Mouse (Mus musculus) monocyte, adult 5-6 weeks (primary cell): ENCODE data around the gene Ndel1. TPM values are rescaled to one million over a fixed set of nuclear protein-coding genes. Genes with fewer than 3 reads are reported as not detected.

Source experiments
- ATAC-seq: fragments of 153-309, 156-312 bp; replicated peaks from 2 replicates; pipeline ENCODE4 v1.8.0; 2017; ENCODE audit warnings: mild to moderate bottlenecking; ENCODE audit not compliant: low TSS enrichment, insufficient number of reproducible peaks, severe bottlenecking, poor library complexity, low FRiP score
- total RNA-seq: library from RNA; stranded (forward); fragments of 200-1000, 200-491, 200-594 nt; gene quantifications from 3 replicates; pipeline ENCODE4 v1.2.3, GENCODE M21; 2017

Gene Ndel1
- total RNA-seq, 1 experiment from 2014 or later: 234 TPM

DNA sequence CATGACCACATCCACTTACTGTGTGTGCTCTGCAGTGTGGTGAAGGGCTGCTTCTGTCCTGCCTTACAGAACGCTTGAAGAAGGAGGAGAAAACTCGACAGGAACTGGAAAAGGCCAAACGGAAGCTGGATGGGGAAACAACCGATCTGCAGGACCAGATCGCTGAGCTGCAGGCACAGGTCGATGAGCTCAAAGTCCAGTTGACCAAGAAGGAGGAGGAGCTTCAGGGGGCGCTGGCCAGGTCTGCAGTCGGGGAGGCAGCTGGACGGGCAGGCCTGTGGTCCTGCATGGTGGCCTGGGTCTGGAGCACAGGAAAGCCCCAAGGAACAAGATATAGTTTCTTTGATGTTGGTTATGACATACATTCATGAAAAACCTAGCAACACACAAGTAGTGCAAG, 79.9 kb downstream of the Ndel1 start:
- no peak for ATAC-seq

DNA sequence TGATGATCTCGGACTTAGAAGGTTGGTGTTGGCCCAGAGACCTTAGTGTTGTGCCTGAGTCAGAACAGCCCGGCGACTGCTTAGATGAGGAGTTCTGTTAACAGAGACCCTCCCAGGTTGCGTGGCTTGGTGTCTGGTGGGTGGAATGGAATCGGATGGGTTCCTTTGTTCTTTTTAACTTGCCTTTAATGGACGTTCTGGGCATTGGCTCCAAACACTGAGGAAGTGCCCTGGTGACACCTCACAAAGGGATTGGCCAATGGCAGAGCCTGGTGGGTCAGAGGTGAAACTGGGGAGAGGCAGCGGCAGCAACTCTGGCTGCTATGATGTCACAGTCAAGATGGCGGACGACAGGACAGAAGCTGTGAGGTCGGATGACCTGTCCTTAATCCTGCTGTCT, 80.9 kb downstream of the Ndel1 start:
- no peak for ATAC-seq

DNA sequence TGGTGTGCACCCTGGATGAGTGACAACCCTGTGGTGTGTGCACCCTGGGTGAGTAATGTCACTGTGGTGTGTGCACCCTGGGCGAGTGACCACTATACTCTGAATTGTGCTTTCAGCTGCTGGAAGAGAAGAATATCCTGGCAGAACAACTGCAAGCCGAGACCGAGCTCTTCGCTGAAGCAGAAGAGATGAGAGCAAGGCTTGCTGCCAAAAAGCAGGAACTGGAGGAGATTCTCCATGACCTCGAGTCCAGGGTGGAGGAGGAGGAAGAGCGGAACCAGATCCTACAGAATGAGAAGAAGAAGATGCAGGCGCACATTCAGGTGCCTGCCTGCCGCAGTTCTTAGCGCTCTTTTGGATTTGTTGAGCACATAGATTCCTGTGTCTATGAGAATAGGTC, 84.4 kb downstream of the Ndel1 start:
- ATAC-seq: no peak

DNA sequence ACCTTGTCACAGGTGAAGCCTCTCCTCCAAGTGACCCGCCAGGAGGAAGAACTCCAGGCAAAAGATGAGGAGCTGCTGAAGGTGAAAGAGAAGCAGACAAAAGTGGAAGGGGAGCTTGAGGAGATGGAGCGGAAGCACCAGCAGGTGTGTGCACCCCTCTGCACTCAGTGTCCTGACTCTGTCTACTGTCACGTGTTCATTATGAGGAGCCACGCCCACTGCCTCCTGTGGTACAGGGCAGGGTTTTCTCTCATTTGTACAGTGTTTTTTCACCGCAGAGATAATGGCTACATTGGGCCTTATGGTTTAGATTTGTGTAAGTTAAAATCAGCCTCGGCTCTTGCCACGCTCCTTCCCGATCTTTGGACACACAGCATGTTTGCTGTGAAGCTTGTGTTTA, 85.8 kb downstream of the Ndel1 start:
- no peak for ATAC-seq

DNA sequence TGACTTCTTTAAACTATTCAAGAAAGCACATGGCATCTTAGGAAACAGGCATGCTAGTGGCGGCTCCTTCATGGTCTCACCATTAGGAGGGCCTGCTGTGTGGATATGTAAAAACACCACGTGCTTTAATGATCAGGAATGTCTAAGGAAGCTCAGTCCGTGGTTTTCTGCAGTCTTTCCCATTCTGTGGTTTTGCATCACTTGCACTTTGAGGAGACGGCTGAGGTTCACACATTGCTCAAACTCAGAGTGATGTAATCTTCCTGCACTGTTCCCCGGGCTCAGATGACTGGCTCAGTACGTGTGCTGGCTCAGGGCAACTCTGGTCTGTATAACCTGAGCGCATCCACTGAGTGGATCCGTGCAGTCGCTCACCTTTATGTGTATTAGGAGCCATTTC, 89.3 kb downstream of the Ndel1 start:
- ATAC-seq: no peak

DNA sequence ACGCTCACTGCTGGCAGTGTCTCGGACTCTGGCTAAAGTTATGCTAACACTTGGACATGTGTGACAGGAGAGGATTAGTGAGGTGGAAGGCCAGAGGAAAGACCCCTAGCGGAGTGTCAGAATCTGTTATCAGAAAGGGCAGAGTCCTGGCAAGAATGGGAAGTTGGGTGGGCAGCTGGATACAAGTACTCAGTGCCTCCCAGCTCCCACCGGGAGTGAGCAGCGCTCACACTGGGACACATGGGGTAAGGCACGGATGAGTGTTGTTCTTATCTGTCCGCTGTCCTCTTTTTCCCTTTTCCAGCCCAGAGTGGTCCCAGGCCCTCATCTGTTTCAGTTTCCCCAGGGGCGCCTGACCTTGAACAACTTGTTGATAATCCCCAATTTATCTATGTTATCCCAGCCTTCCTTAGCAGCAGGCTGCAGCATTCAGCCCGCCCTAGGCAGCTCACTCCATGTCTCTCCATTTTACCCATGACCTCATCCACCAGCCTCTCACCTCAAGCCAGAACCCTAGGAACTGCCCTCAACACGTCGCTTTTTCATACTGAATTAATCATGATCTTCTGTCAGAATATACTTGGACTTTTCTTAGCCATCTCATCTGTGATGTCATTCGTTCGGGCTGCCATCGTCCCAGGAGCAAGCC, 91.1 kb downstream of the Ndel1 start:
- no peak for ATAC-seq

DNA sequence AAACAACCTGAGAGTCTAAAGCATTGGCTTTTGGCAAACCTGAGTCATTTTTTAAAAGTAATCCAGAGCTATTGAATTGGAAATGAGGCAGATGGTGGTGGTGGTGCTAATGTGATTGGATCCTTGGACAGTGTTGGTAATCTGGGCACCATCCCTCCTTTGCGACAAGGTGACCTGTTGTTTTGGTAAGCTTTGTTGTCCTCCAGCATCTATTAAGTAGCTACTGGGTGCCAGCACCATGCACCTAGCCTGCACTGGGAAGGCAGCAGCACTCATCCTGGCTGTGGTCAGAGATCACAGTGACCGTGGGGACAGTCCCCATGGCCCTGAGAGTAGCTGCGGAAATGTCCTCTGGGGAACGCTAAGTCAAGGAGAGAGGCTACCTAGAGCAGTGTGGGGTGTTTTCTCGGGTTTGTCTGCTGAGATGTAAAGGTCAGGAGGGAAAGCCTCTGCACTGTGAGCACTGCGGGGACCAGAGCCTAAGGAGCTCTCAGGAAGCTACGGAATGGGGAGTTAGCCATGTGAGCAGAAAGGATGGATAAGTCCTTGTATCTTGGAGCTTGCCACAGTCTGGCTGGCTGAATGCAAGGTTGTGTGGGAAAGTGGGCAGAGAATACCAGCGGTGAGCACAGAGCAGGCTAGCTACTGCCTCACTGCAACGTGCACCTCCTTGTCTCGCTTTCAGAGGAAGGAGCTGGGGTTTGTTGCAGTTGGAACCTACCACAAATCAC, 91.8 kb downstream of the Ndel1 start:
- no peak for ATAC-seq

DNA sequence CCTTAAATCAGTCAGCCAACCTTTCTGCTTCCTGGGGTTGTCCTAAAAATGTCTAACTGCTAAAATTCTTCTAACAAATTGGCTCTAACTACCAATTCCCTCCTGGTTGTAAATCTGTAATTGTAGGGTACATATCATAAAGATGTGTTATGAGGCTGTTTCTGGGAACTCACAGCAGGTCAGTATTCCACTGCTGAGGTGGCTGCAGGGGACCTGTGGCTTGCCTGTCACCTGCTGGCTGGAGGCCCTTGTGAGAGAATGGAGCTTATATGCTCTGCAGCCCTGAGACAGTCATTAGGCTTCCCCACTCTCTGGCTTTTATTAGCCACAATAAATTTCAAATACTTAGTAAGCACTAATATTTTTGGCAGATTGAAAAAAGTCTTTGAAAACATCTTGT, 92.8 kb downstream of the Ndel1 start:
- ATAC-seq: no peak

DNA sequence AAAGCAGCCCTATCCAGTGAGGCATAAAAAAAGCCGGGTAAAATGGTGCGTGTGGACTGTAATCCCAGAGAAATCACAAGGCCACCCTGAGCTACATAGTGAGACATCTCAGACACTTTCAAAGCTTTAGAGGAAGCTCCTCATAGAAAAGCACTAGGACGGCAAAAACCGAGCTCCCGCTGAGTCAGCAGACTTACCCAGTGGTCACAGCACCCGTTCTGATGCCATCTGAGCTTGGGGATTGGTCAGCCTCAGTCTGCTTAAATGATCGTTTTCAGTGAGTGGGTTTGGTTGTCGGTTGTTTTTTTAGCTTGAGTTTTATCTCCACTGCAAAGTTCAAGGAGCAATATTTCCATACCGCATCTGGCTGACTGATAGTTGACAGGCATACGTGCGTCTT, 93.7 kb downstream of the Ndel1 start:
- ATAC-seq: no peak

DNA sequence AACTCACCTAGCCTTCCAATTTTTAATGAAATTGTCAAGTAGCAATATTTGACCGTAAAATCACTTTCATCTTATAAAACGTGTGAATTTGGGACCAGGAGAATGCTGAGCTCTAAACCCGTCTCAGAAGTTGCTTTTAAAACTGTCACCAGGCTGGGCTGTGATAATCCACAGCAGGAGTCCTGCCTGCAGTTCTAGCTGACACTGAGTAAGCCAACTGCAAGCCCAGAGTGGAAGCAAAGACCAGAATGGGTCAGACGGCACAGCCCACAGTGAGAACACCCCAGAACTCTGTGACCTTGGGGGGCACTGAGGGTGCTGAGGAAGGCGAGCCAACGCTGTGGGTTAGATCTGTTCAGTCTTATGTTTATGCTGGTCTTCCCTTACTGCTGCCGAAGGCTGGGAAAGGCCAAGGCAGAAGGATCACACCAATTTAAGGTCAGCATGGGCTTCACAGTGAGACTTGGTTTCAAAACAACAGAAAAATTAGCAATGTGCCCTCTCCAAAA, 95.5 kb downstream of the Ndel1 start:
- no peak for ATAC-seq

Other genes starting within 250 kb of the Ndel1 start
- gene Myh10, start 180.3 kb downstream of the Ndel1 start, total RNA-seq: 0.11 to 1.4 TPM (median 0.76 TPM) in 3 replicates
- not detected in 3 replicates for gene Rnf222, start 16.7 kb upstream of the Ndel1 start, total RNA-seq
- gene Rpl26, start 29.7 kb upstream of the Ndel1 start, total RNA-seq: 2,881 to 4,104 TPM (median 3,946 TPM) in 3 replicates
- not detected in 3 replicates for gene Odf4, start 55.2 kb upstream of the Ndel1 start, total RNA-seq
- gene Arhgef15, start 85.6 kb upstream of the Ndel1 start, total RNA-seq: not detected in 3 replicates
- gene Slc25a35, start 96.3 kb upstream of the Ndel1 start, total RNA-seq: 0.38 to 1.7 TPM in 2 of 3 replicates, not detected in the other
- gene Rangrf, start 103.3 kb upstream of the Ndel1 start, total RNA-seq: 1.9 to 10.1 TPM (median 2.6 TPM) in 3 replicates
- 7.1 to 9.6 TPM (median 7.4 TPM) in 3 replicates for gene Pfas, start 136.6 kb upstream of the Ndel1 start, total RNA-seq
- 4.1 to 16.3 TPM (median 12.3 TPM) in 3 replicates for gene Ctc1, start 144.1 kb upstream of the Ndel1 start, total RNA-seq
- gene Aurkb, start 173.8 kb upstream of the Ndel1 start, total RNA-seq: 1.1 to 8.3 TPM (median 4.8 TPM) in 3 replicates
- gene Borcs6, start 187.9 kb upstream of the Ndel1 start, total RNA-seq: 12.4 to 16.1 TPM (median 13.3 TPM) in 3 replicates
- gene Tmem107, start 198.9 kb upstream of the Ndel1 start, total RNA-seq: 1.1 TPM in 1 of 3 replicates, not detected in the others
- 13.1 to 89.9 TPM (median 23.6 TPM) in 3 replicates for gene Vamp2, start 216.6 kb upstream of the Ndel1 start, total RNA-seq
- 44.9 to 89.7 TPM (median 81.1 TPM) in 3 replicates for gene Per1, start 223.4 kb upstream of the Ndel1 start, total RNA-seq
- gene Hes7, start 248.5 kb upstream of the Ndel1 start, total RNA-seq: 0.49 TPM in 1 of 3 replicates, not detected in the others